Mouse (Mus musculus) embryo, embryonic 9.5 days (tissue): ENCODE measurements at regions not wholly inside any gene's neighbourhood (a gene's known extent, or its start where the extent isn't known, plus 50 kb on each side); places are given as distances from the start of the nearest gene placed in this dataset.

Source experiments
- DNase-seq: peaks from one replicate; pipeline ENCODE4 v3.0.0-alpha.2; 2017; ENCODE audit errors: extremely low spot score

DNA sequence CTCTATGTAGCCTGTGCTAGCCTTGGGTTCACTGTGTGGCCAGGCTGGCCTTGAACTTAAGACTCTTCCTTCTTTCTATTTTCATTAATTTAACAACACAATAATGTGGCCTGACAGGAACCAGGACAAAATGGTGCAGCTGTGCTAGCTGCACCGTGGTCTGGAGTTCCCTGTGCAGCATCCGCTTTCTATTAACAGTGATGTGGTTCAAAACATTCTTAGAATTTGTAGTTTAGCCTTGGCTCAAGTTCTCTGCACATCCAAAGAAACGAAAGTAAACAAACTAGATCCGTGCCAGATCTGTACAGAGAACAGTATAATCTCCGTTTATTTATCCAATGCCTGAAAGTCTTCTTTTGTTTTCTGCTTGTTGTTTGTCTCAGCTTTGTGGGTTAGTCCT, 88.5 kb downstream of the Irx1 start:
- DNase-seq = no peak

- no peak for DNase-seq
Observed at GRCm38 (mm10) chr13:71868763-71869162, 94.8 kb downstream of the Irx1 start.

GRCm38 (mm10) chr13:71853426-71854025, 110.0 kb downstream of the Irx1 start:
- no peak for DNase-seq

GRCm38 (mm10) chr13:71804032-71804958, 159.2 kb downstream of the Irx1 start:
- peak; percentile 5 for DNase-seq

DNA sequence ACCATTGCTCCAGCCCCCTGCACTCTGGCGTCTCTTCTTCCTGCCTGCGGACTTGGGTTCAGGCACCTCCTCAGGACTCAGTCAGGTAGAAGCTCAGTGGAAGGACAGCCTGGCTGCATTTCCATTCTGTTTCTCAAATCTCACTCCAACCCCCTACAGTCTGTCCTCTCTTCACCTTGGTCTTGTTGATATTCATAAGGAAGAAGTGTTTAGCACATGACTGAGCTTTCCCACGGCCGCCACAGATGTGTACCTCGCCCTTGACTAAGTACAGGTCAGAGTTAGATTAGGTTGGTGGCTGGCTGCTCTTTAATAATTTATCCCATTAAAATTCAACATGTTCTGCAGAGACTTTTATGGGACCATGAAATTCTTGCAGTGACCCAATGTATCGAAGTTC, 165.2 kb downstream of the Irx1 start:
- DNase-seq = no peak

- no peak for DNase-seq
Observed at GRCm38 (mm10) chr13:71784740-71785139, 178.8 kb downstream of the Irx1 start.

DNA sequence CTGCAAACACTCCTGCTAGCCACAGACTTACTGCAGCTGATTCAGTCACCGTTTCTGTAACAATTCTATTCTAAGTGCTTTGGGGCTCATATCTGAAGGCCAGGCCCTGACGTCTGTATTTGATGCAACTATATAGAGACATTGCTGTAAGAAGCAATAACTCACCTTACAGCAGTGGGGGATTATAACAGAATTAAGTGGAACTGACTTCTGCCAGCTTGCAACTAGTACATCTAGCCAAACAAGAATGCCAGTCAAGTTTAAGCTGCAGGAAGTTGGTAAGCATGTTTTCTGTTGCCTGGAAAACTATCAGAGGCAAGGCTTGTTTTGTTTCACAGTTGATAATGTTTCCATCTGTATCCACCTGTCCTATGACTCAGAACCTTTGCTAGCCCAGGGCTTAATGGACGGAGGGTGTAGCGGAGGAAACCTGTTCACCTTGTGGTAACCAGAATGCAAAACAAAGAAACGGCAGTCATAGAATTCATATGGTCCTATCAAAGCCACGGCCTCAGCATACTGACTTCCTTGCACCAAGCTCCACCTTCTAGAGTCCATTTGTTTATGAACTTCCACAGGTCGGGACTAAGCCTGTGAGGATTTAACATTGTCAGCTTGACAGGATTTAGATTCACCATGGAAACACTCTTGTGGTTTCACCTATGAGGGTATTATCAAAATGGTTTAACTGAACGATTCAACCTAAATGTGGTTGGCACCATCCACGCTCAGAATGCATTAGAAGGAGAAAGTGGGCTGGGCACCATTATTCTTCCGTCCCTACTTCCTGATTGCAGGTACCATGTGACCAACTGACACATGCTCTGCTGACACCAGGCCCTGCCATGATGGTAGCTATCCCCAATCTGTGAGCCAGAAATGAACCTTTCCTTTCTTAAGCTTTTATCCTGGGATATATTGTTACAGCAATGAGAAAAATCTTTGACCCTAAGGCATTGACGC, 216.2 kb downstream of the Irx1 start:
- DNase-seq = no peak

GRCm38 (mm10) chr13:71746534-71746933, 217.0 kb downstream of the Irx1 start:
- DNase-seq = no peak

DNA sequence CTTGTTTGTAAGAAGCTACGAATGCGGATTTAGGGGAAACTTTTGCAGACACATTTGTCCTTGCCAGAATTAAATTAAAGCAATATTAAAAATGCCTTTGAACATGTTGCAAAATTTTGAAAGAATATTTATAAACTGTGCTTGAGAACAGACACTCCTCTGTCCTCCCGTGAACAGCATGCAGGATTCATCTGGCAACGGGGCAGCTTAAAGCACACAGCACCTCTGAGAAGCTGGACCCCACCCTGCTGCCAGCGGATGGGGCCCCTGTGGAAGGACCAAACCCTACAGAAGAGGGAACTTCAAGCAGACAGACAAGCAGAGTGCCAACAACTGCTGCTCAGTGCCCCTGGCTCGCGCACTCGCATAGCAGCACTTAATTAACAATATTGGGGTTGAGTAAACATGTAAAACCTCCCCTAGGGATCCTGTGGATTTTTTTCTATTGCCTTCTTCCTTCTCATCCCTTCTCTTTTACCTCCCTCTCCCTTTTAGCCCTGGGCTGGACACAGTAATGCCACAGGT, 226.6 kb downstream of the Irx1 start:
- DNase-seq = no peak

DNA sequence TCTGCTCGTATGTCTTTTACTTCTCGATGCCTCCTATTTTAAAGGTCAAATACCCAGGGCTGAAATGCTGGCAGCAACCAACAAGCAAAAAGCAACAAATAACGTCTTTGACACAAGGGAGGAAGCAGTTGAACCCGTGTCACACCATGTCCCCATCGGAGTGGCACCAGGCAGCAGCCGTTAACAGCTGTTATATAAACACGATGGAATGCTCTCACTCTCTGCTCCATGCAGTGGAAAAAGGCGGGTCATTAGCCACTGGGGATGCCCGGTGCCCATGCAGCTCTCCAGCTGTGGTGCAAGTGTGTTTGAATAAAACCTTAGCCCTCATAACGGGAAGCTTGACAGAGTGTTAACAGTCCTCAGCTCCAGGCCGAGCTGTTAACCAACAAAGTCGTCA, 229.3 kb downstream of the Irx1 start:
- no peak for DNase-seq

GRCm38 (mm10) chr13:71733360-71733759, 230.2 kb downstream of the Irx1 start:
- no peak for DNase-seq

DNA sequence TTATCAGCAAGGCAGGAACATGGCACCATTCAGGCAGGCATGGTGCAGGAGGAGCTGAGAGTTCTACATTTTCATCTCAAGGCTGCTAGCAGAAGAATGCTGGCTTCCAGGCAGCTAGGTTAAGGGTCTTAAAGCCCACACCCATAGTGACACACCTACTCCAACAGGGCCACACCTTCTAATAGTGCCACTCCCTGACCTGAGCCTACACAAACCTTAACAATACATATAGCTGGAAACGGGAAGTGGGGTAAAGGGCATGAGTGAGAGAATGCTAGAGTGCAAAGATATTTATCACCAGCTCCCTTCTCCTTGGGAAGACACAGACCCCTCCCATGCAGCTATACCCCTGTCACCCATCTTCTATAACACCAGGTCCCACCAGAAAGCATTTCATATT, 230.6 kb downstream of the Irx1 start:
- DNase-seq = no peak

DNA sequence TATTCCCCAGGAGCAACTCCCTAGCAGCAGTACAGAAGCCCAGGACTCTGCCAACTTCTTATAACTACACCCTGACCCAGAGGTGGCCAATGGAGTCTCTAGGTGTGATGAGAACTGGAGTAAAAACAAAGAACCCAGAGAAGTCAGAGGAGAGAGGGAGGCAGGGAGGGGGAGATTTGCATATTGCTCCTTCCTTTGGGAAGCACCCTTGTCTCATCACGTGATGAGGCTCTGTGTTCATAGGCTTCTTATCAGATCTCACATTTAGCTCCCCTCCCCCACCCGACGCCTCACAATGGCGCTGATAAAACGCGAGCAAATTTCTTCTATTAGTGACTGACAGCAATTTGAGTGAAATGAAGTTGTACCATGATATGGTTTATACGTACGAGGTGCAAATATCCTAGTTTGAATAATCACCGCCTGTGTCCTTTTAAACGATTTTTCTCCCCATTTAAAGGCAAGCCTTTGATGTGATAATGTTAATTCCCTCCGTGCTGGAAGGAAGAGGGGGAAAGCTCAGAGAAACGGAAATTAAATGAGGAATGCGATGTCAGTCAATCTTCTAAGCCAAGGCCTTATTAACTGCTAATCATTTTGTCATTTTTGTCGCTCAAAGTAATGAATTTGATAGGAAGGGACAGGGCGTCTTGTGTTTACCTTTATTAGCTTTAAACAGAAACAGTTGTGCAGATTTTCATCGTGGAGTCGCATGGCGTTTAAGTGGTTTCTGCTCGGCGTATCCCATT, 273.3 kb downstream of the Irx1 start:
- no peak for DNase-seq

DNA sequence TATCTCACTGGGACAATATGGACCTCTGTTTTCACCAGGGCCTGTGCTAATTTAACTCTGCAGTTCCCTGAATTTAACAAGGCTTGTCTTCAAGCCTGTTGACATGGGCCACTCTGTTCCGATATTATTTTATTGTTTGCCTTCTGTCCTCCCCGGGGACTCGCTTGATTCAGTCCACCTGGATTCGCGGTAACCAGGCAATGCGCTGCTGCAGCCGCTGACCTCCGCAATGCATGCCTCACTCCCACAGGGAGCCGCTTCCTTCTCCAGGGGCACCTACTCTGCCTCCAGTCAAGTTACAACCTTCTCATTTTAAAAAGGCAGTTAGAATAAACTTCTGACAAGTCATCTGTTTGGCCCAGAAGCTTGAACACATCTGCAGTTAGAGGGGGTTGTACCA, 274.3 kb downstream of the Irx1 start:
- no peak for DNase-seq

DNA sequence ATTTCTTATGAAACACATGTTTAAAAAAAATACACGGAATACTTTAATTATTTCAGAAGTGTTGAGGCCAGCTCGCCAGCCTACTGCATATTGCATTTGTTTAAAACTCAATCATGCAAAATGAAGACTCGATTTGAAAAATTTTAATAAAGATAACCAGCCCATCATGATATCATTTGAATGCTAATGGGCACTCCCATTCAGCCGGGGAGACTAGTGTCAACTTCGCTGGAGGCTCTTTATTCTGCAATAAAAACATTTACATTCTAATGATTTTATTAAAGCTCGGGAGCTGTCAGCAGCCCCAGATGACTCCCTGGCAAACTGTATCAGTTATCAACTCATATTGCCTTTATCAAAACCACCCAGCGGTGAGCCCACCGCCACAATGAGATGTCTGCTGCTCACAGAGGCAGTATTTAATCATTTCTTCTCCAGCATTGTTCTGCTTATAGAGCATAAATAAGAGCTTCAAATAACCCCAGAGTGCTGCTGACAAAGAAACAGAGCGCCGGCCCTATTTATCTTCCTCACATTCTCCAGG, 287.4 kb downstream of the Irx1 start:
- no peak for DNase-seq

DNA sequence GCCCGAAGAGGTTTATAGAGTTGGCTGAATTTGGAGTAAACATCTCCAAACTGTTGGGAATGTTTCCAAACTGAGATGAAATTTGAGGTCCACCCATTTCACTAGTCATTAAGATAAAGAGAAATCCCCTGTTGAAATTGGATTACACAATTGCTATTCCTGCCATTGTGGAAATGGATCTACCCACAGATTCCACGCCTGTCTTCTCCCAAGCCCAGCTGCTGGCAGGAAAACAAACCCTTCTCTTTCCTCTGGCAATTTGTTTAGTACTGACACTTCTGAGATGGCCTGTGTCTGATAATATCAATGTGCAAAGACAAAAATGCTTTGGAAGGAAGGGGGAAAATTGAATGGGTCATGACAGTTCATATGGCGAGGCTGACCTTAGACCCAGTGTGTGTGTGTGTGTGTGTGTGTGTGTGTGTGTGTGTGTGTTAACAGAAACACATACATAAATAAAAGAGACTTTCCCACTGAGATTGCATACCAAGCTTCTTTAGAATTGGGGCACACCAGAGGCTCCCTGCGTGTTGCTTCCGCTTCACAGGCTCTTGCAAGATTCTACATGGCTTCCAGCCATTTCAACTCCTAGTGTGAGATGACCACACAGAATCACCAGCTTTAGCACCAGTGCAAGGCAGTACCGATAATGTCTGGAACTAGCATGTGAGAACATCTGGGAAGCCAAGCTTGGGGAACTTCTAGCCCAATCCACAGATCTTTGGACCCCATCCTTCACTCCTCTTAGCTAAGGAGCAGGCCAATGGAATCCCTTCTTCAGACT, 293.4 kb downstream of the Irx1 start:
- no peak for DNase-seq

DNA sequence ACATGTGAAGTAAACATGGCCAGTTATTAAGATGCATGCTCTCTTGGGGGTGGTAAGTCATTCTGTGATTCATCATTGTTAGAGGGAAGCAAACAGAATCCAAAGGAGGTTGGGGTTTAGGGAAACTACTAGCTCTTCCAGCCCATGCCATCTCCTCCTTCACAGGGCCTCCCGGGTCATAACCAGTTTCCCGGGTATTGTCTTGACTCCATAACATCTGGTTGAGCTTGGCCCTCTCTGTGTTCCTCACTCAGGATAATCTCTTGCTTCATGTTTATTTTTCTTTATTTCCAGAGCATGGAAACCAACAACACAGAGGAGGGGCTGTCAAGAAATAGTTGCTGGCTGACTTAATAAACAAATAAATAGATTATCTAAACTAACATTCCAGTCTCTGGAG, 295.3 kb downstream of the Irx1 start:
- no peak for DNase-seq

DNA sequence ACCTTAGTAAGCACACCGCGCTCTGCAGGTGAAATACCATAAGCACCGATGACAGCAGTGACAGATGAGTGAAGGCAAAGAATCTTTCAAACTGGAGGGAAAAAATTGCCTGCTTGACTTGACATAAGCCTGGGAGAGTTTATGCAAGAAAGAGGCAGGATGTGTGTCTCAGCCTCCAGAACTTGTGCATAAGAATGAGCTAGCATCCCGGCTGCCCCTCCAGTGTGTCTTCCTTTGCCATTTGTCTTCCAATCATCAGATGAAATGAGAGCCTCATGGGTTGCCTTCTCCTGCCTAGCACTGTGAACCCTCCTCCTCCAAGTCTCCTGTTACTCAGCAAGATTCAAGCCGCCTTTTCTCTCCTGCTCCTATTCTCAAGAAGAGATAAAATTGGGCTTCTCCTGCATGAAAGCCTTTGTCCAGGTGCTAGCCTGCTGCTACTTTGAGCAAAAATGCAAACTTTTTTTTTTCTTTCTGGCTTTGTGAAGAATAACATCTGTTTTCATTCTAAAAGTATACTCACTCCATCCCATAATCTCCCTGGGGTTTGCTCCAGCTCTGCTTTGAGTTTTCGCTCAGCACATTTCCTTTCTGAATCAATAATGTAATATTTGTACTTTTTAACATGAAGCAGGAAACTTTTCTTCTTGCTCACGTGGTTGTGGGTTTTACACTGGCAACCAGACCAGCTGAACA, 298.2 kb downstream of the Irx1 start:
- DNase-seq = no peak

GRCm38 (mm10) chr13:71657898-71658297, 305.6 kb downstream of the Irx1 start:
- DNase-seq = no peak
